Mouse (Mus musculus): Measurements from ENCODE around the gene Tpst2.

DNA sequence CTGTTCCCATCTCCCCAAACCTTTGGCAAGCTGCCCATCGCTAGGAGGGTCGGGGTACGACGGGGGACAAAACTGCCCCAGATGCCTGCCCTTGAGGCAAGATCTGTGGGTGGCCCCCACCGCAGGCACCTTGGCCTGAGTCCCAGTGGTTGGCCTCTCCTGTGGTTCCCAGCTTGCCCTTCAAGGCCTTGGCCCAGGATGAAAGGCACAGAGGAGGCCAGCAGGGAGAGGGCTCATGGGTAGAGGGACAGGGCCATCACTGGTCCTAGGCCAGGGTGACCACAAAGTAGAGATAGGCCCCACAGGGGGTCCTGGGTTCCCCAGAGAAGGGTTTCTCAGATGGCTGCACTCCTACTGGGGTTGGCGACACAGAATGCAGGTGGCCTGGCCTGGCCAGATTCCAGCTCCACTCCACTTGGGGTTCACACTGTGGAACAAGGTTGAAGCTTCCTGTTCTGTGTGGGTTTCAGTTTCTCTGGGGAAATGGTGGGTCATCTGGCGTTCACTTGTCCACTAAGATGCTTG, 22.1 kb upstream of the Tpst2 start:
- TF ChIP-seq CTCF (IDR thresholded peaks at IDR 0.05; ENCODE audit: low read depth) (no peak), EP300 (IDR thresholded peaks at IDR 0.05; ENCODE audit: low read depth) (no peak)

Data from liver, postnatal 0 days (tissue).